Mouse (Mus musculus): ENCODE results near the gene Olfr1396. TPM values are rescaled to one million over a fixed set of nuclear protein-coding genes. Genes with fewer than 3 reads are reported as not detected.
"Not testable (repeated sequence)": the region's sequence is repeated elsewhere in the genome, so short reads cannot be mapped to it uniquely, and the experiment has no call there.

Olfr1396 gene
- polyA plus RNA-seq, 1 experiment = not detected

- Histone ChIP-seq H3K27ac (ENCODE audit: control insufficient read depth, insufficient read depth, low read depth, low read length) (no peak overlapping the region), H3K4me3 (ENCODE audit: control insufficient read depth, low read depth, low read length) (no peak overlapping the region), H3K36me3 (ENCODE audit: control insufficient read depth, insufficient read depth, low read length) (no peaks in the 10 kb centered on the region), H3K27me3 (ENCODE audit: control insufficient read depth, insufficient read depth, low read length) (no peaks in the 10 kb centered on the region), H3K4me1 (ENCODE audit: control insufficient read depth, insufficient read depth, low read length) (no peaks in the 10 kb centered on the region)
- TF ChIP-seq CTCF (IDR thresholded peaks at IDR 0.05; ENCODE audit: control insufficient read depth, insufficient read depth, insufficient replicate concordance, low read depth, low read length) = no peak
- no peak for TF ChIP-seq POLR2A (IDR thresholded peaks at IDR 0.05; ENCODE audit: control insufficient read depth, low read depth, low read length)
Observed at GRCm38 (mm10) chr11:49068358-49068757, 46.3 kb downstream of the Olfr1396 start.

GRCm38 (mm10) chr11:49063713-49064469, 50.8 kb downstream of the Olfr1396 start, which contains the start of gene Tgtp2:
Gene Tgtp2, minus strand, starts transcription at chr11:49064206.
- H3K4me1 ChIP-seq (ENCODE audit: control insufficient read depth, insufficient read depth, low read length); H3K36me3 ChIP-seq (ENCODE audit: control insufficient read depth, insufficient read depth, low read length); H3K27me3 ChIP-seq (ENCODE audit: control insufficient read depth, insufficient read depth, low read length); H3K27ac ChIP-seq (ENCODE audit: control insufficient read depth, insufficient read depth, low read depth, low read length); H3K4me3 ChIP-seq (ENCODE audit: control insufficient read depth, low read depth, low read length): not testable (repeated sequence)

GRCm38 (mm10) chr11:49061865-49062264, 52.8 kb downstream of the Olfr1396 start:
- H3K36me3 ChIP-seq (ENCODE audit: control insufficient read depth, insufficient read depth, low read length); H3K27me3 ChIP-seq (ENCODE audit: control insufficient read depth, insufficient read depth, low read length); H3K27ac ChIP-seq (ENCODE audit: control insufficient read depth, insufficient read depth, low read depth, low read length); H3K4me1 ChIP-seq (ENCODE audit: control insufficient read depth, insufficient read depth, low read length); H3K4me3 ChIP-seq (ENCODE audit: control insufficient read depth, low read depth, low read length): not testable (repeated sequence)

GRCm38 (mm10) chr11:49060061-49060460, 54.6 kb downstream of the Olfr1396 start:
- H3K27ac ChIP-seq (ENCODE audit: control insufficient read depth, insufficient read depth, low read depth, low read length); H3K36me3 ChIP-seq (ENCODE audit: control insufficient read depth, insufficient read depth, low read length); H3K4me1 ChIP-seq (ENCODE audit: control insufficient read depth, insufficient read depth, low read length); H3K4me3 ChIP-seq (ENCODE audit: control insufficient read depth, low read depth, low read length); H3K27me3 ChIP-seq (ENCODE audit: control insufficient read depth, insufficient read depth, low read length): not testable (repeated sequence)

Other genes with a start within 250 kb of the Olfr1396 start
- gene Irgm1, start 243.2 kb downstream of the Olfr1396 start, polyA plus RNA-seq (2012; rRNA removed) = 0.75 and 0.78 TPM in 2 replicates
- 0.02 and 0.05 TPM in 2 replicates for gene Gm5431, start 212.7 kb downstream of the Olfr1396 start, polyA plus RNA-seq (2012; rRNA removed)
- 0.53 and 0.67 TPM in 2 replicates for gene Psme2b, start 168.7 kb downstream of the Olfr1396 start, polyA plus RNA-seq (2012; rRNA removed)
- gene Olfr56, start 136.0 kb downstream of the Olfr1396 start, polyA plus RNA-seq (2012; rRNA removed) = not detected in 2 replicates
- 0.12 TPM in 1 of 2 replicates, not detected in the other for gene 9930111J21Rik1, start 135.5 kb downstream of the Olfr1396 start, polyA plus RNA-seq (2012; rRNA removed)
- not detected in 2 replicates for gene Gm12185, start 122.6 kb downstream of the Olfr1396 start, polyA plus RNA-seq (2012; rRNA removed)
- gene Tgtp1, start 120.7 kb downstream of the Olfr1396 start, polyA plus RNA-seq (2012; rRNA removed) = 0.51 and 0.58 TPM in 2 replicates
- gene 9930111J21Rik2, start 63.6 kb downstream of the Olfr1396 start, polyA plus RNA-seq (2012; rRNA removed) = 0.35 TPM in 2 replicates
- 0.08 and 0.63 TPM in 2 replicates for gene Tgtp2, start 50.7 kb downstream of the Olfr1396 start, polyA plus RNA-seq (2012; rRNA removed)
- 0.37 and 0.42 TPM in 2 replicates for gene Ifi47, start 38.3 kb downstream of the Olfr1396 start, polyA plus RNA-seq (2012; rRNA removed)
- gene Olfr1395, start 27.4 kb upstream of the Olfr1396 start, polyA plus RNA-seq (2012; rRNA removed) = not detected in 2 replicates
- not detected in 2 replicates for gene Olfr1394, start 39.5 kb upstream of the Olfr1396 start, polyA plus RNA-seq (2012; rRNA removed)
- gene Btnl9, start 72.3 kb upstream of the Olfr1396 start, polyA plus RNA-seq (2012; rRNA removed) = 0.04 TPM in 2 replicates
- 4.7 and 5.4 TPM in 2 replicates for gene Zfp62, start 88.4 kb upstream of the Olfr1396 start, polyA plus RNA-seq (2012; rRNA removed)
- gene Mgat1, start 129.3 kb upstream of the Olfr1396 start, polyA plus RNA-seq (2012; rRNA removed) = 13.9 and 16.0 TPM in 2 replicates
- gene Olfr1393, start 163.4 kb upstream of the Olfr1396 start, polyA plus RNA-seq (2012; rRNA removed) = 4.6 and 4.7 TPM in 2 replicates
- 2.2 and 2.8 TPM in 2 replicates for gene Olfr1392, start 170.4 kb upstream of the Olfr1396 start, polyA plus RNA-seq (2012; rRNA removed)
- not detected in 2 replicates for gene Olfr10, start 189.9 kb upstream of the Olfr1396 start, polyA plus RNA-seq (2012; rRNA removed)
- gene Olfr1391, start 207.9 kb upstream of the Olfr1396 start, polyA plus RNA-seq (2012; rRNA removed) = not detected in 2 replicates
- gene Olfr1390, start 220.3 kb upstream of the Olfr1396 start, polyA plus RNA-seq (2012; rRNA removed) = not detected in 2 replicates